Mouse (Mus musculus) testis, adult 2 months (tissue): Measurements from ENCODE around the gene 4931428L18Rik. TPM values are rescaled to one million over a fixed set of nuclear protein-coding genes. Genes with fewer than 3 reads are reported as not detected.

ENCODE experiments used
- H3K27ac ChIP-seq: fragments of 200-500 bp; 2 replicates; pipeline ENCODE4 v1.5.1; 2012; ENCODE audit warnings: low read depth, low read length; ENCODE audit not compliant: control insufficient read depth, insufficient read depth
- H3K27me3 ChIP-seq: fragments of 200-500 bp; 2 replicates; pipeline ENCODE4 v1.6.1; 2012; ENCODE audit warnings: mild to moderate bottlenecking, low read length, moderate library complexity; ENCODE audit not compliant: control insufficient read depth, insufficient read depth
- H3K36me3 ChIP-seq: fragments of 200-500 bp; 2 replicates; pipeline ENCODE4 v1.6.1; 2012; ENCODE audit warnings: mild to moderate bottlenecking, low read length; ENCODE audit not compliant: control insufficient read depth, insufficient read depth
- H3K4me1 ChIP-seq: fragments of 200-500 bp; 2 replicates; pipeline ENCODE4 v1.6.1; 2012; ENCODE audit warnings: low read length; ENCODE audit not compliant: control insufficient read depth, insufficient read depth
- H3K4me3 ChIP-seq: fragments of 200-500 bp; 2 replicates; pipeline ENCODE4 v1.5.1; 2012; ENCODE audit warnings: low read depth, mild to moderate bottlenecking, low read length, moderate library complexity, mixed read lengths; ENCODE audit not compliant: control insufficient read depth
- CTCF ChIP-seq: fragments of 200-500 bp; IDR thresholded peaks from 2 replicates; pipeline ENCODE4 v1.5.1; 2012; ENCODE audit warnings: low read depth, mild to moderate bottlenecking, inconsistent platforms, low read length, moderate library complexity; ENCODE audit not compliant: control insufficient read depth, insufficient read depth, insufficient replicate concordance
- POLR2A ChIP-seq: fragments of 200-500 bp; IDR thresholded peaks from 2 replicates; pipeline ENCODE4 v1.6.1; 2012; ENCODE audit warnings: low read depth, mild to moderate bottlenecking, inconsistent platforms, low read length, moderate library complexity; ENCODE audit not compliant: control insufficient read depth
- polyA plus RNA-seq: library from polyadenylated mRNA; depleted of rRNA; stranded (reverse); fragments of >200 nt; gene quantifications from 2 replicates; pipeline ENCODE4 v1.2.3, GENCODE M21; 2012; rRNA removed

4931428L18Rik gene
- polyA plus RNA-seq = 122 and 124 TPM in 2 replicates

DNA sequence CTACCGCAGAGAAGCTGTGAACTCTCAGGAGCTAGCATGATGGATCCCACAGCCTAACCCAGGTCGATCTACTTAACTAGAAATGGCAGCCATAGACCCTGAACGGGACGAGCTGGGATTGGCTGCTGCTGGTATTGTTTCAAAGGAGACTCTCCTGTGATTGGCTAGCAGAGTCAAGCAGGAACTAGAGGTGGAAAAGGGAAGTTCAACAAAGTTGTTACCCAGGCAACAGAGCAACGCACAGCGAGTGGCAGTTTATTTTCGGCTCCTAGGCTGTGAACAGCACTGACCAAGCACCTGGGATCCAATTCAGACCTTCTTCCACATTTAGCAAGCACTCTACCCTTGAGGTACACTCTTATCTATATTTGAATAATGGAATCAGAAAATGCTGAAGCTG, at the start of gene 4931428L18Rik, which contains the start of gene Pih1d3:
Gene 4931428L18Rik (minus strand): TSS at position 121 of the 400 bp plus-strand sequence.
Gene Pih1d3 (plus strand): TSS at position 275 of the 400 bp plus-strand sequence.
- Histone ChIP-seq H3K27me3 (no peaks in the 10 kb centered on the region), H3K36me3 (no peaks in the 10 kb centered on the region), H3K27ac (peak within 1 kb of the TSS; percentile 97), H3K4me1 (peaks cover 3% of the 10 kb centered on the region; the same call in 1 of the 2 replicates), H3K4me3 (peak within 1 kb of the TSS; percentile 95)
- TF ChIP-seq POLR2A = peak; percentile 41; the same call in 1 of the 2 replicates
- no peak for TF ChIP-seq CTCF

DNA sequence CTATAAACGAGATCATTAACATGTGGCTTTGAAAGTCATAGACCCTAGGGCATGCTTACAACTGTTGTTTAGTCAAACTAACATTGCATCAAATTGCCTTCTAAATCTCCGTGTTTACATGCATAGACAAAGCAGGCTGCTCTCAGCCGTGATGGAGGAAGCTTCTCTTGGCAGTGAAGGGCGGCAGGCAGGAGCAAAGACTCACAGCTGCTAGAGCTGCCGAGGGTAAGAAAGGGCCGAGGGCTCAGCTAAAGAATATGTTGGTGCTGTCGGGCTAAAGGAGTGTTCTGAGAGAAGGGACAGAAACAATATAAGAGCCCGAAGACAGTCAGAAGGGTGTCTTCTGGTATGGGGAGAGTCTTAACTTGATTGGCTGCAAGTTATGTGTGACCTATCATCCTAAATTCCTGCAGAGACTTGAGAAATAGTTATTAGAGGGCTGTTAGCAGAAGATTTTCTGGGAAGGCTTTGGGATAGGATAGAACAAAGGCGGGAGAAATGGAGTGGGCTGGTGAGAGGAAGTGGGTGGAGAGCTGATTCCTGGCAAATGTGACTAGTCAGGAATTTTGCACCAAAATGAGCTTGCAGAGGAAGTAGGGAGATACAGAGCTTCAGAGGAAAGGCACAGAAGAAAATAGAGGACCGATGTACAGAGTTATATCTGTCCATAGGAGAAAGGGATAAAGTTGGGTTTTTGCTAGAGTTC, 37.9 kb upstream of the 4931428L18Rik start:
- Histone ChIP-seq H3K4me3 (no peak overlapping the region), H3K27ac (no peak overlapping the region), H3K36me3 (no peaks in the 10 kb centered on the region), H3K27me3 (no peaks in the 10 kb centered on the region), H3K4me1 (no peaks in the 10 kb centered on the region)
- TF ChIP-seq POLR2A = no peak
- no peak for TF ChIP-seq CTCF

DNA sequence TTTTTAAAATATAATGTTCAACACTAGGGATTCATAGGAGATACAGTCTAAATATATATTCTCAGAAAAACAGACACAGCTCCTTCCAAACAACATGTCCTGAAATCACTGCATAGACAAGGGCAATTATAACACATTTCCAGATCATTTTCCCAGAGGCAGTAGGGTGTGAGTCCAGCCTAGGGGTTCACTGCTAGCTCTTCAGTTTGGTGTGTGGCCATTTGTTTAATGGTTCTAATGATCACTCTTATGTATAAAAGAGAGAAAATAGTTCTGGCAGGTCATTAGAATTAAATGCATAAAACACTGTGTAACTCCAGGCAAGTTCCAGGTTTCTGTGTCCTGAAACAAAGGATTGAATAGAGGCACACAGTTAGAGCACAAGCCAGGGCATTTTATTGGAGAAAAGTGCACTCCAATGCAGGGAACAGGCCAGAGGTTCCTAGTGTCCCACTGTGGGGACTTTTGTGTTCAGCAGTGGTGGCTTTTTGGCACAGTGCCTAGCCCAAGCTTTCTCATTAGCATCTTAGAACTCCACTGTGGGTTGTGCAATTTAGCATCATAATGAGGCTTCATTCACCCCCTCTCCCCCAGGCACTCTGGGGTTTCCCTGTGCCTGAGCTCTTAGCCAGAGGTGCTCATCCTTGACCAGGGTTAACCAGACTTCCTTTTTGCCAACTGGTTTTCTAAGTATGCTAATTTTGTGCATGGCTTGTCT, 11.0 kb upstream of the 4931428L18Rik start:
- no peak overlapping the region for H3K4me3 ChIP-seq
- no peak overlapping the region for H3K27ac ChIP-seq
- TF ChIP-seq CTCF = no peak
- TF ChIP-seq POLR2A = no peak
- no peaks in the 10 kb centered on the region for H3K4me1 ChIP-seq
- H3K36me3 ChIP-seq = no peaks in the 10 kb centered on the region
- H3K27me3 ChIP-seq = no peaks in the 10 kb centered on the region

DNA sequence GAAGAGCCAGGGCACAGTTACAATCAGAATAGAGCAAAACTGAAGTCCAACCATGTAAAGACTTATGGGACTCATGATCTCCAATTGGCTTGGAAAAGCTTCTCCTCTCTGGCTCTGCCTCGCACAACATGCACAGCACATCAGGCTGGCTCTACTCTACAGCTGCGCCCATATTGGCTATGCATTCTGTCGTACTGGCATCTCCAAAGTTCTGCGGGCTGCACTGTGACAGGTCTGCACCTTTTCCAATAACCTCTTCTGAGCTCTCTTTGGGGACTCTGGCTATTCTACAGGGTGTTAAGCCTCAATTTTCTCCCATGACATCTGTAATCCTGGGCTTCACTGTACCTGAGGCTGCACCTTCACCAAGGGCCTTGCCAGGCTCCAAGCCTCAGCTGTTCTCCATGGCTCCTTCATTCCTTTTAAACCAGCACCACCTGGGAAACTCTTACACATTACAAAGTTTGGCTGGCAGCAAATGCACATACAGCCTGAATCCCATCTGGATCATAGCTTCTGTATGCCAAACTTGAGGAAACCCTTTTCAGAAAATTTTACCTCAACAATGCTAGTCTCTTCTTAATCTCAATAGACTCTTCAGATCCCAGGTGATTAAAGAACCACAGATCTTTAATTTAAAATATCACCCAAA, 1.8 kb downstream of the 4931428L18Rik start:
- Histone ChIP-seq H3K4me1 (peaks cover 3% of the 10 kb centered on the region; the same call in 1 of the 2 replicates), H3K36me3 (no peaks in the 10 kb centered on the region), H3K27me3 (no peaks in the 10 kb centered on the region), H3K27ac (no peak overlapping the region), H3K4me3 (peak overlapping the region; percentile 54)
- no peak for TF ChIP-seq CTCF
- no peak for TF ChIP-seq POLR2A

DNA sequence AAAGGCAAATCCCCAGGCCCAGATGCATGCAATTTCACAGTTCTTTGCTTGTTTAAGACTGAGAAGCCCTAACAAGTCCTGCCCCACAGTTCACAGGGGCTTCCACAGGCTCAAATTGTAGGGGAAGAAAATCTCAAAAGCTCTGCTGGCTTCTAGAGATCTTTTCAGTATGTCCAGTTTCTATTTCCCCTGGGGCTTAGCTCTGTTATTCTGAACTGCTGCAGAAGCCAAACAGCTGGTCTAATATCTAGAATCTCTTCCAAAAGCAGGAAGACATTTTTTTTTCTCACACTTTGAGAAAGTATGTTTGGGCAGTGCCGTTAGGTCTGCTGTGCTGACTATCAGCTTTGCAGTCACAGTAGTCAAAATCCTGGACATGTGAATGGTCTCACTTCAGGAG, 7.7 kb downstream of the 4931428L18Rik start:
- H3K4me1 ChIP-seq = no peaks in the 10 kb centered on the region
- no peaks in the 10 kb centered on the region for H3K36me3 ChIP-seq
- no peak overlapping the region for H3K27ac ChIP-seq
- no peak for TF ChIP-seq POLR2A
- TF ChIP-seq CTCF = no peak
- H3K27me3 ChIP-seq = no peaks in the 10 kb centered on the region
- no peak overlapping the region for H3K4me3 ChIP-seq

DNA sequence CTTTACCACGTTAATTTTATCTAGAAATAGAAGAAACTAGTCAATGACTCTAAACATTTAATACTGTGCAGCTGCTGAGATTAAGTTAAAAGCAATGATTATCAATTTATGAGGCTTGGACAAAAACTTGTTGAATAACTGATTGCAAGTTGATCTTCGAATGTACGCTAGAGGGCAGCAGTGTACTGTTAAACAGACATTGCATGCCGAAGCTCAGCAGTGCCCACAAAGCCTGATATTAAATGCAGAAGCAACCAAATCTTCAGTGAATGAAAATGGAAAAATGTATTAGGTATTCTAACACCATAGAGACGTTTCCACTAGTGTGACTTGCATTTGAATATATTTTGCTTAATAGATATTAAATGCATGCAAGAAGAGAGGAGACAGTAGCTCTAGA, 12.3 kb downstream of the 4931428L18Rik start:
- TF ChIP-seq CTCF (no peak), POLR2A (no peak)
- Histone ChIP-seq H3K4me1 (no peaks in the 10 kb centered on the region), H3K4me3 (no peak overlapping the region), H3K27me3 (no peaks in the 10 kb centered on the region), H3K36me3 (no peaks in the 10 kb centered on the region), H3K27ac (no peak overlapping the region)

DNA sequence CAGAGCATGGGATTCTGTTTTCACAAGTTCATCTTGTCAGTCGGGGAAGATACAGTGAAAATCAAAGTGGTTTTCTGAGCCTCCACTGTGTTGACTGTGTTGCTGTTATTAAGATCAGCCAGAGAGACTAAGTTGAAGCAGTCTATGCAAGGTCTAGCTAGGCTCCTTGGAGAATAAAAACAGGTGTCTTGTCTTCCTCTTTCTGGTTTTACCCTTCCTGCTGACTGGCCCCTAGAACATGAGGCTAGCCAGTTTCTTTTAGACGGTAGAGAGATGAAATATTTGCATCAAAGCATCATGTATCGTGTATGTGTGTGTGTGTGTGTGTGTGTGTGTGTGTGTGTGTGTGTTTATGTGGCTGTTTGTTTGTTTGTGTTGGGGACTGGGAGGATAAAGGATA, 16.7 kb downstream of the 4931428L18Rik start:
- TF ChIP-seq CTCF = no peak
- no peak for TF ChIP-seq POLR2A
- H3K27me3 ChIP-seq = no peaks in the 10 kb centered on the region
- no peak overlapping the region for H3K4me3 ChIP-seq

More for the DNA sequence above, 16.7 kb downstream of the 4931428L18Rik start:
- H3K36me3 ChIP-seq = no peaks in the 10 kb centered on the region
- no peak overlapping the region for H3K27ac ChIP-seq
- H3K4me1 ChIP-seq = peaks cover 3% of the 10 kb centered on the region
